Mouse (Mus musculus) lung, embryonic 16.5 days (tissue): ENCODE measurements at regions not wholly inside any gene's neighbourhood (a gene's known extent, or its start where the extent isn't known, plus 50 kb on each side); places are given as distances from the start of the nearest gene placed in this dataset.
A peak's percentile ranks its signal among the peaks of the same experiment; 100 is the strongest.

Experiments
- ATAC-seq: fragments of 200-750 bp; cut with Nextera tagmentation; 2 replicates; pipeline ENCODE4 v1.8.0; 2017; ENCODE audit warnings: low read depth, mild to moderate bottlenecking, moderate library complexity
- H3K27ac ChIP-seq: fragments of 300-500 bp; sonication (generic); 2 replicates; pipeline ENCODE4 v1.5.1; 2014; ENCODE audit warnings: mild to moderate bottlenecking, control low read depth, low read length
- H3K27me3 ChIP-seq: fragments of 300-500 bp; sonication (generic); 2 replicates; pipeline ENCODE4 v1.6.1; 2014; ENCODE audit warnings: low read depth, low read length, mixed read lengths; ENCODE audit not compliant: control insufficient read depth, insufficient read depth
- H3K36me3 ChIP-seq: fragments of 300-500 bp; sonication (generic); 2 replicates; pipeline ENCODE4 v1.6.1; 2014; ENCODE audit warnings: low read length; ENCODE audit not compliant: control insufficient read depth, insufficient read depth
- H3K4me1 ChIP-seq: fragments of 300-500 bp; sonication (generic); replicated peaks from 2 replicates; pipeline ENCODE4 v1.6.1; 2014; ENCODE audit warnings: low read length, mixed read lengths; ENCODE audit not compliant: control insufficient read depth, insufficient read depth
- H3K4me2 ChIP-seq: fragments of 300-500 bp; sonication (generic); 2 replicates; pipeline ENCODE4 v1.6.1; 2014; ENCODE audit warnings: low read depth, low read length, control low read depth
- H3K4me3 ChIP-seq: fragments of 300-500 bp; sonication (generic); 2 replicates; pipeline ENCODE4 v1.5.1; 2014; ENCODE audit warnings: mild to moderate bottlenecking, low read length, control low read depth
- H3K9ac ChIP-seq: fragments of 300-500 bp; sonication (generic); 2 replicates; pipeline ENCODE4 v1.6.1; 2014; ENCODE audit warnings: low read length, control low read depth
- H3K9me3 ChIP-seq: fragments of 300-500 bp; sonication (generic); 2 replicates; pipeline ENCODE4 v1.6.1; 2016; ENCODE audit warnings: low read length; ENCODE audit not compliant: control insufficient read depth
- WGBS: fragments of 180-500 bp; shearing (Covaris S2); extraction: QIAGEN DNeasy Blood & Tissue Kit; methylation state at CpG from one replicate; pipeline ENCODE4 v1.1.7; 2014; 5-methylcytosine and 5-hydroxymethylcytosine counted together

DNA sequence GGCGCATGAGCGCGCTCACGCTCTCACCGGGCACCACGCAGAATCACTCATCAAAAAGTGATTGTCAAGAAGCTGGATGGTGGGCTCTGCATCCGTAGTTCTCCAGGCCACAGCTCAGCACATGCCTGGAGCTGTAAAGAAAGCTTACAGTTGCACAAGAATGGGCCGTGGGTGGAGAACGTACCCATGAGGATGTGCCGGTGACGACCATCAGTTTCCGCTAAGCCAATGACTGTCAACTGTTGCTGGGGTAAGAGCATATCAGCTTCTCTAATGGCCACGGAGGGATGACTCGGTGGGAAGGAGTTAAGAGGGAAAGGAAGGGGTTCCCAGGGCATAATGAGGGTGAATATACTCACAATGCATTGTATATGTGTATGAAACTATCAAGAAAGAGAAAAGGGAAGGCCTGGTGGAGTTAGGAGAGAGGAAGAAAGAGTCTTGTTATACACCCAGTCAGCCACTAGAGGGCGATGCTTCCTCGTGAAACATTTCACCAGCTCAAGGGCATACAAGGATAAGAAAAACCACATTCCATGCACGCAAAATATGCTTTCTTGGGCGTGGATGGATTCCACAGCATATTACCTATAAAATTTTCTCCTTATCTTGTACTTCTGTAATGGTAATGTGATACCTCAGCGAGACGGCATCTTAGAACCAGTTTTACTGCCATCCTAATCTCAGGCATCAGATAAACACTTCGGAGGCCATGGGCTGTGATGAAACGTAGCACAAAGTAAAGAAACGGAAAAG is 50.4 kb upstream of the Plet1 start:
- WGBS, result 42% methylated on average over 23 of the region's 23 CpGs
- 0 out of 2 replicates have a peak overlapping the region, but pooled peaks have one; percentile 4 for H3K9ac ChIP-seq
- H3K4me3 ChIP-seq, result no peak overlapping the region
- no peaks in the 10 kb centered on the region for H3K9me3 ChIP-seq
- H3K4me2 ChIP-seq, result peak overlapping the region; percentile 34
- peak; percentile 70 for ATAC-seq
- H3K27ac ChIP-seq, result no peak overlapping the region
- H3K4me1 ChIP-seq, result no peaks in the 10 kb centered on the region; the same call in 1 of the 2 replicates
- no peaks in the 10 kb centered on the region for H3K36me3 ChIP-seq
- no peaks in the 10 kb centered on the region for H3K27me3 ChIP-seq
